In the genomic region with DNA sequence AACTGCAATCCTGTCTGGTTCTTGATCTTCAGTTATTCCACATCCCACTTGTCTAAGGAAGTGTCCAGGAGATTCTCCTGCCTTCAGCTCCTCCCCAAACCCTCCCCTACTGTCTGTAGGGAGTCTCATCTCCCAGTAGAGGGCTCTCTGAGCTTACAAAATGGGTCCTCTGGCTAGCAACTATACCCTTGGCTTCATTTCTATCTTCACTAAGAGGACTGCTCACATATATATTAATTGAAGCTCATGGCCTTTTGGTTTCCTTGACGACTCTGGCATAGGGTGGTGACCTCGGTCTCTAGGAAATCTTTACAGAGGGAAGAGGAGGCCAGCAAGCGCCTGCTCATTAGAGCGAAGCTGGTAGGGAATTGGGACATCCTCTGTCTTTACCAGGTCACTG, we compare ENCODE assay signal across 8 mouse cellular contexts. TPM values are rescaled to one million over a fixed set of nuclear protein-coding genes. Genes with fewer than 3 reads are reported as not detected.
DNase-seq lines count a peak whose midpoint lies in the region; ATAC-seq and TF ChIP-seq lines count a peak whose summit lies in the region.

No protein-coding gene starts in this region.

- H3K36me3 ChIP-seq in thymus, adult 2 months (ENCODE audit: control insufficient read depth, insufficient read depth, low read length), result peaks cover 6% of the 10 kb centered on the region; the same call in 1 of the 2 replicates
- peaks cover 41% of the 10 kb centered on the region for H3K36me3 ChIP-seq in hindbrain, embryonic 13.5 days

- H3K27ac ChIP-seq in thymus, adult 2 months (ENCODE audit: control insufficient read depth, insufficient read depth, low read length), result no peak overlapping the region; the same call in 1 of the 2 replicates
- H3K27ac ChIP-seq in hindbrain, embryonic 13.5 days, result peak overlapping the region; percentile 62

- TF ChIP-seq POLR2A in thymus, adult 2 months (IDR thresholded peaks at IDR 0.05; ENCODE audit: control insufficient read depth, extremely low read depth, insufficient read depth, low read length, poor library complexity), result no peak

- H3K4me2 ChIP-seq in hindbrain, embryonic 13.5 days, result 0 out of 2 replicates have a peak overlapping the region, but pooled peaks have one; percentile 13

- no peaks in the 10 kb centered on the region for H3K9me3 ChIP-seq in hindbrain, embryonic 13.5 days

- peak; percentile 62 for DNase-seq in embryo, embryonic 10 days (ENCODE audit: low spot score)
- no peak for DNase-seq in embryo, embryonic 9.5 days (ENCODE audit: extremely low spot score)
- DNase-seq in thymus, postnatal 25 days, result peak; percentile 33
- no peak for DNase-seq in thymus, adult 2 months
- DNase-seq in lung, postnatal 36 days, result peak; percentile 75
- DNase-seq in layer of hippocampus, adult 9-11 months, result no peak
- no peak for DNase-seq in frontal cortex, postnatal 10 days (ENCODE audit: low spot score in 2 of 2)

- H3K4me3 ChIP-seq in thymus, adult 2 months (ENCODE audit: control insufficient read depth, insufficient read depth, low read length), result no peak overlapping the region
- no peak overlapping the region for H3K4me3 ChIP-seq in hindbrain, embryonic 13.5 days

- H3K9ac ChIP-seq in hindbrain, embryonic 13.5 days, result 0 out of 2 replicates have a peak overlapping the region, but pooled peaks have one; percentile 72

- peaks cover 16% of the 10 kb centered on the region for H3K4me1 ChIP-seq in thymus, adult 2 months (replicated peaks; ENCODE audit: control insufficient read depth, insufficient read depth, low read length)
- H3K4me1 ChIP-seq in hindbrain, embryonic 13.5 days (replicated peaks), result peaks cover 30% of the 10 kb centered on the region

- no peaks in the 10 kb centered on the region for H3K27me3 ChIP-seq in thymus, adult 2 months (ENCODE audit: control insufficient read depth, insufficient read depth, low read length)
- no peaks in the 10 kb centered on the region for H3K27me3 ChIP-seq in hindbrain, embryonic 13.5 days

- WGBS in thymus, adult 2 months, result 45% methylated on average over 4 of the region's 4 CpGs
- 36% methylated on average over 4 of the region's 4 CpGs for WGBS in hindbrain, embryonic 13.5 days

- ATAC-seq in hindbrain, embryonic 13.5 days (ENCODE audit: low FRiP score), result no peak

- no peak for TF ChIP-seq CTCF in thymus, adult 2 months (IDR thresholded peaks at IDR 0.05; ENCODE audit: borderline replicate concordance, control insufficient read depth, extremely low read depth, insufficient read depth, low read length, poor library complexity)

RNA-seq across cellular contexts. Expression of gene Sfxn3, which starts 9.1 kb away (rescaled TPM):
- polyA plus RNA-seq in thymus, adult 2 months (2012; rRNA removed), result 46.9 and 61.1 TPM in 2 replicates
- polyA plus RNA-seq in hindbrain, embryonic 13.5 days (2015; fragmentation: Nextera tagmentation; extraction: Ambion mirVana), result 63.1 and 65.4 TPM in 2 replicates

RNA-seq across cellular contexts. Expression of gene Pdzd7, which starts 10.8 kb away (rescaled TPM):
- 0.33 and 0.47 TPM in 2 replicates for polyA plus RNA-seq in thymus, adult 2 months (2012; rRNA removed)
- polyA plus RNA-seq in hindbrain, embryonic 13.5 days (2015; fragmentation: Nextera tagmentation; extraction: Ambion mirVana), result 1.4 and 1.5 TPM in 2 replicates

RNA-seq across cellular contexts. Expression of gene Kazald1, which starts 18.7 kb away (rescaled TPM):
- 4.6 and 7.9 TPM in 2 replicates for polyA plus RNA-seq in thymus, adult 2 months (2012; rRNA removed)
- 4.7 and 6.3 TPM in 2 replicates for polyA plus RNA-seq in hindbrain, embryonic 13.5 days (2015; fragmentation: Nextera tagmentation; extraction: Ambion mirVana)

RNA-seq across cellular contexts. Expression of gene Lzts2, which starts 42.1 kb away (rescaled TPM):
- 37.6 and 41.2 TPM in 2 replicates for polyA plus RNA-seq in thymus, adult 2 months (2012; rRNA removed)
- polyA plus RNA-seq in hindbrain, embryonic 13.5 days (2015; fragmentation: Nextera tagmentation; extraction: Ambion mirVana), result 23.4 and 24.1 TPM in 2 replicates

RNA-seq across cellular contexts. Expression of gene Mrpl43, which starts 50.1 kb away (rescaled TPM):
- 121 and 137 TPM in 2 replicates for polyA plus RNA-seq in thymus, adult 2 months (2012; rRNA removed)
- 91.6 and 93.6 TPM in 2 replicates for polyA plus RNA-seq in hindbrain, embryonic 13.5 days (2015; fragmentation: Nextera tagmentation; extraction: Ambion mirVana)

Comparison
In these comparisons a context has a peak if more than half of its experiments do, and no peak if none do; other contexts are left out.
1. DNase-seq: peak in embryo, embryonic 10 days (single experiment), thymus, postnatal 25 days (single experiment) and lung, postnatal 36 days (single experiment); none in embryo, embryonic 9.5 days (single experiment), thymus, adult 2 months (single experiment), layer of hippocampus, adult 9-11 months (single experiment) and frontal cortex, postnatal 10 days (0 of 2).